Mouse (Mus musculus): Measurements from ENCODE around the gene Timp3.

GRCm38 (mm10) chr10:86303495-86303876 is 3.3 kb downstream of the Timp3 start:
- TF ChIP-seq CTCF (IDR thresholded peaks at IDR 0.05; ENCODE audit: low read depth, low read length), result no peak
- TF ChIP-seq POLR2A (IDR thresholded peaks at IDR 0.05; ENCODE audit: insufficient read depth, low read length), result no peak

Data from ES-Bruce4 (cell line).